Mouse (Mus musculus) thymus, postnatal 4 days (tissue): ENCODE data around the gene Il18.
"Not testable (repeated sequence)": the region's sequence is repeated elsewhere in the genome, so short reads cannot be mapped to it uniquely, and the experiment has no call there.

Experiments
- DNase-seq: peaks from one replicate; pipeline ENCODE4 v3.0.0; 2021

Il18 gene

GRCm38 (mm10) chr9:50604338-50604737, 49.7 kb downstream of the Il18 start:
- no peak for DNase-seq

DNA sequence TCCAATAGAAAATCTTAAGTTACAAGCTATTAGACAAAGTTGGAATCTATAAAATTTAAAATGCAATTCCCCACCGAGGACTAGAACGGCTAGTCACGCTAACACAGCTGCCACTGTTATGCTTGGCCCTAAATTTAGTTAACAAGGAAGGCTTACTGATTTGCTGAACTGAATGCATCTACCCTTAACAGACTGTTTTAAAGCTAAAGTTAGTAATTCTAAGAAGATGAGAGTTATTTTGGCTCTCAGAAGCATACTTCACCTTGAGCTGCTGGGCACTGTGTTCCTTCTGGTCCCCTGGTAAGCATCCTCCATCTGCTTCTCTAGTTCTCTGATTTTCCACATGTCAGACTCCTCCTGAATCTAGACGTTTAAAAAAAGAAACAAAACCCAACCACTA, 57.5 kb downstream of the Il18 start:
- no peak for DNase-seq

GRCm38 (mm10) chr9:50616161-50616560, 61.5 kb downstream of the Il18 start:
- no peak for DNase-seq

GRCm38 (mm10) chr9:50616766-50617603, 62.4 kb downstream of the Il18 start, which contains the start of the genes Pih1d2 and Nkapd1:
Pih1d2 (plus strand) TSS chr9:50617321.
Nkapd1 (minus strand) TSS chr9:50617464.
- DNase-seq = peak; percentile 88

DNA sequence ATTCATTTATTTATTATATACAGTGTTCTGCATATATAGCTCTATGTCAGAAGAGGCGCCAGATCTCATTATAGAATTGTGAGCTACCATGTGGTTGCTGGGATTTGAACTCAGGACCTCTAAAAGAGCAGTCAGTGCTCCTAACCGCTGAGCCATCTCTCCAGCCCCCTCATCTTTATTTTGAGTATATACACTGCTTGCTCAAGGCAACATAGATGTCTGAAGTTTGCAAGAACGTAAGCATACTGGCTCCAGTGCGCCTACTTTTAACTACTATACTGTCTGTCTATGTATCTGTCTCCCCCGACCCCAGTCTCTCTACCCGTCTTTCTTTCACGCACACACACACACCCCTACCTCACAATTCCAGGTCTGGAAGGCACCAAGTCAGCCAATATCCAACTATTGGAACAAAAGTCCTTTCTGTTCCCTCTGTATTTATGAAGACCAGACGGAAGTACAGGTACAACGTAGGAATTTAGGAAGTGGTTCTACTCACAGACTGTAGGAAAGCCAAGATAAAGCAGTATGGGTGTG, 63.2 kb downstream of the Il18 start:
- no peak for DNase-seq

- DNase-seq = not testable (repeated sequence)
Measured at GRCm38 (mm10) chr9:50630903-50631302, 76.3 kb downstream of the Il18 start.
